Mouse (Mus musculus): Measurements from ENCODE around the gene Kif18b.

Kif18b gene

DNA sequence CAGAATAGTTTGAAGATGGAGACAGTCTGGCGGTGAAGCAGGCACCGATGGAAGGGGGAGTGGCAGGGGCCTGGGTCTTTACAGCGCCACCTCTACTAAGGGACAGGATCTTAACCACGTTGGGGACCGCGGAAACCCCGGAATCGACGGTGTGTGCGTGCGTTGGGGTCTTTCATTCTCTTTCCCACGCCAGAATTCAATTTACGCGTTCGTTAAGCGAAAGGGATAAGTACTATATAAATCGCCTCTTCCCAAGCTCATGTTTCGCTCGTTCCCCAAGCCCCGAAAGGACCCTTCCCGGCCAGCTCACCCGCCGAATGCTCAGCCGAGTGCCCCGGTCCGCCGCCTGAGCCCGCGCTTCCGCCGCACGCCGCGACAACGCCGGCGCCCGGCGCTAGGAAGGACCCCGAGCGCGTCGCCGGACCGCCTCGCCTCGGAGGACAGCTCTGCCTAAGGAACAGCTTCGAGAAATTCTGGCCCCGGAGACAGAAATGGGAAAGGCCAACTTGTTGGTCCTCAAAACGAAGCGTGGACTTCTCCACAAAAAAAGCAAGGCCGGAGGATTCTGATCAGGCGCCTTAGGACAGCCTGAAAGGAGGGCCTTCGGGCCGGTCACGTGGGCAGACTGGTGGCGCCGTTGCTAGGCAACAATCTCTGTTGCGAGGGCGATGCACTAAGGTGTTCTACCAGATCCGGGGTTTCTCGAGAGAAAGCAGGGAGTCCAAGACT, 44.2 kb downstream of the Kif18b start, which contains the start of the genes Eftud2 and Ccdc103:
TSS of gene Eftud2 (minus strand) at position 401 of the 729 bp plus-strand sequence.
TSS of gene Ccdc103 (plus strand) at position 620 of the 729 bp plus-strand sequence.
- DNase-seq = peak; percentile 94

GRCm38 (mm10) chr11:102879558-102879957, 45.4 kb downstream of the Kif18b start:
- DNase-seq = no peak

- peak; percentile 89 for DNase-seq
These were observed 50.1 kb downstream of the Kif18b start for GRCm38 (mm10) chr11:102874801-102875334.

DNA sequence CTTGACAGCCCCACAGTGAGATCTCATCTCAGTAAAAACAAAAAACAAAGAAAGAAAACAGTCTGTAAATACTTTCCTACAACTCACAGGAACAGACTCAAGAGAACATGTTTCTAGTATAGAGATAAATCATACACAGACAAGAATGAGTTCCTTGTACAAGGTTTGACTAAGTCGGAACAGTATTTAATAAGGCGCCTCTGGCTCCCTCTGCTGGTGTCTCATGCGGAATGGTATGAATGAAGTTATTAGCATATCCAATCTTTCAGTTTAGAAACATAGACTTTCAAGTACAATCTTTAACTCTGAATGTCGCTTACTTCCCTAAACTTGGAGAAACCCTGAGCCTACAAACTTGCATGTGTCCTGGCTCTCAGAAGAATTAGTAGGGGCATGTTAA, 60.7 kb downstream of the Kif18b start:
- DNase-seq = peak; percentile 45

DNA sequence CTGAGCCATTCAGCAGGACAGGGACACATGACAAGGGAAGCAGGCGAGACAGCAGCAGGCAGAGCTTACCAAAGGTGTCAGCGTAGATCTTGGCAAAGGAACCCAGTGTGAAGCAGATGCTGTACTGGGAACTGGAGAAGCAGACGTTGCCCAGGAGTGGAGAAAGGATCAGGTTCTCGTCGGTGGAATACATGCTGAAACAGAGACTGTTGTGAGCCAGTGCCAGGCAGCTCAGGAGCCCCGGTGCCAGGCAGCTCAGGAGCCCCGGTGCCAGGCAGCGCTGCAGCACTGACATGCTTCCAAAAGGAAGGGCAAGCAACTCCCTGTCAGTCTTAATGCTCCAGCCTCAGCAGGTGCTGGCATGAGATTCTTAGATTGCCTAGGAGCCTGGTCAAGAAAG, 65.0 kb downstream of the Kif18b start:
- peak; percentile 48 for DNase-seq

- peak; percentile 22 for DNase-seq
These were observed 66.0 kb downstream of the Kif18b start for GRCm38 (mm10) chr11:102858951-102859350.

DNA sequence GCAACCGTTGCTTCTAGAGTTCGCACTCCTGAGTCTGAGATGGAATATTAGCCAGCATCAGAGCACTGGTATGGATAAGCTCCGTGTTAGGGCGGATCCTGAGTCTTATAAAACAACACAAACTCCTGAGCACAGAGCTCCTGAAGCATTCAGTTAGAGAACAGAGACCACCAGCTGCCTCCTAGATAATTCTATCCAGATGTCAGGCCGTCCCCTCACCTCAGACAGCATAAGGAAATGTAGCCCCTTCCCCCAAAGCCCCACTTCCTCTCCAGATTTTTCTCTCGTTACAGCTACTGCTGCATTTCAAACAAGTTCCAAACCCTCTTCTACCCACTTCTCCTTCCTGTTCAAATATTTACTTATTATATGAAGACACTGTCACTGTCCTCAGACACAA, 69.0 kb downstream of the Kif18b start:
- DNase-seq = no peak
